Comparison of ENCODE assay signal across 8 mouse cellular contexts in the genomic region with DNA sequence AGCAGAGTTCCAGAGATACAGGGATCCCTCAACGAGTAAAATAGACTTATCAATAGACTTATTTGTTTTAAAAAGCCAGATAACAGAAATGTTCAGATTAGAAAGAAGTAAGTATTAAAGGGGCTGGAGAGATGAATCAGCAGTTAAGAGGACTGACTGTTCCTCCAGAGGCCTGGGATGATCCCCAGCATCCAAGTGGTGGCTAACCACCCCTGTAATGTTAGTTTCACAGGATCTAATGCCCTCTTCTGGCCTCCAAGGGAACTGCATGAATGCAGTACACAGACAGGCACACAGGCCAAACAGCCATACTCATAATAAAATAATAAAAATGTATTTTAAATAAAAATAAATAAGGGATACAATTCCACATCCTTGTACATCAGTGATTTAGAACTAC. TPM values are rescaled to one million over a fixed set of nuclear protein-coding genes. Genes with fewer than 3 reads are reported as not detected.
DNase-seq lines count a peak whose midpoint lies in the region; ATAC-seq lines count a peak whose summit lies in the region.

No protein-coding gene starts in this region.

- ATAC-seq in megakaryocyte progenitor cell, adult 5-6 weeks (replicated peaks; ENCODE audit: poor library complexity): peak; percentile 86

- intact Hi-C loops in left cerebral cortex, postnatal 4 days (cut with DNase I): no loop called here

- peak; percentile 17 for DNase-seq in adrenal gland, adult 2 months
- no peak for DNase-seq in adrenal gland, postnatal 4 days (ENCODE audit: low spot score in 2 of 2)
- DNase-seq in left cerebral cortex, postnatal 4 days: peak; percentile 38
- no peak for DNase-seq in left cerebral cortex, adult 11 months (ENCODE audit: low spot score)
- DNase-seq in embryo, embryonic 10.5 days (ENCODE audit: low spot score): peak; percentile 60
- DNase-seq in gastrocnemius, adult 8-10 months (ENCODE audit: low spot score in 2 of 2): no peak
- DNase-seq in kidney, adult 18-20 months: no peak

RNA-seq across cellular contexts. Expression of gene Lysmd2, which starts 7.4 kb away (rescaled TPM):
- 10 to 100 TPM in 1 of 2 experiments, 1 to 10 TPM in 1; 10.0 to 18.3 TPM for total RNA-seq in adrenal gland, adult 2 months (2021)
- 30.3 and 50.1 TPM in 2 replicates for polyA plus RNA-seq in adrenal gland, adult 2 months (2012; rRNA removed)
- total RNA-seq in adrenal gland, postnatal 4 days (2021): 10 to 100 TPM; 24.6 to 26.4 TPM
- 10 to 100 TPM; 24.4 to 26.5 TPM for total RNA-seq in left cerebral cortex, postnatal 4 days (2021)
- total RNA-seq in megakaryocyte progenitor cell, adult 5-6 weeks (2015): 3.1 and 4.6 TPM in 2 replicates
- 1.6 and 1.9 TPM in 2 replicates for total RNA-seq in megakaryocyte progenitor cell, adult 5-6 weeks (2017)
- 1 to 10 TPM; 3.9 to 6.2 (median 4.5) TPM for total RNA-seq in gastrocnemius, adult 8-10 months (2022)

RNA-seq across cellular contexts. Expression of gene Tmod2, which starts 21.8 kb away (rescaled TPM):
- 10 to 100 TPM in 1 of 2 experiments, 1 to 10 TPM in 1; 9.4 to 14.4 TPM for total RNA-seq in adrenal gland, adult 2 months (2021)
- 0.51 and 0.81 TPM in 2 replicates for polyA plus RNA-seq in adrenal gland, adult 2 months (2012; rRNA removed)
- total RNA-seq in adrenal gland, postnatal 4 days (2021): 10 to 100 TPM; 31.8 to 34.9 TPM
- 100 to 1,000 TPM; 453 to 459 TPM for total RNA-seq in left cerebral cortex, postnatal 4 days (2021)
- total RNA-seq in megakaryocyte progenitor cell, adult 5-6 weeks (2015): 0.02 TPM in 1 of 2 replicates, not detected in the other
- total RNA-seq in megakaryocyte progenitor cell, adult 5-6 weeks (2017): 0.10 TPM in 1 of 2 replicates, not detected in the other
- total RNA-seq in gastrocnemius, adult 8-10 months (2022): 1 to 10 TPM; 2.2 to 4.7 (median 3.6) TPM

RNA-seq across cellular contexts. Expression of gene Scg3, which starts 51.0 kb away (rescaled TPM):
- total RNA-seq in adrenal gland, adult 2 months (2021): 10 to 100 TPM; 22.7 to 31.2 TPM
- polyA plus RNA-seq in adrenal gland, adult 2 months (2012; rRNA removed): 77.0 and 113 TPM in 2 replicates
- total RNA-seq in adrenal gland, postnatal 4 days (2021): 10 to 100 TPM; 44.2 to 45.6 TPM
- 100 to 1,000 TPM; 183 to 193 TPM for total RNA-seq in left cerebral cortex, postnatal 4 days (2021)
- total RNA-seq in megakaryocyte progenitor cell, adult 5-6 weeks (2015): not detected in 2 replicates
- total RNA-seq in megakaryocyte progenitor cell, adult 5-6 weeks (2017): not detected in 2 replicates
- under 1 TPM; 0.19 to 0.80 (median 0.53) TPM for total RNA-seq in gastrocnemius, adult 8-10 months (2022)

Comparison
In these comparisons a context has a peak if more than half of its experiments do, and no peak if none do; other contexts are left out.
1. DNase-seq: peak in adrenal gland, adult 2 months (single experiment), left cerebral cortex, postnatal 4 days (single experiment) and embryo, embryonic 10.5 days (single experiment); none in adrenal gland, postnatal 4 days (0 of 2), left cerebral cortex, adult 11 months (single experiment), gastrocnemius, adult 8-10 months (0 of 2) and kidney, adult 18-20 months (single experiment).
2. RNA of gene Tmod2, which starts 21.8 kb away (total RNA-seq): 453 to 459 TPM in left cerebral cortex, postnatal 4 days; 31.8 to 34.9 TPM in adrenal gland, postnatal 4 days, 9.4 to 14.4 TPM in adrenal gland, adult 2 months, 2.2 to 4.7 TPM in gastrocnemius, adult 8-10 months and 0.02 to 0.10 TPM in megakaryocyte progenitor cell, adult 5-6 weeks; every median in the first group is over 10 times any median in the second.
3. RNA of gene Scg3, which starts 51.0 kb away (total RNA-seq): 183 to 193 TPM in left cerebral cortex, postnatal 4 days, 44.2 to 45.6 TPM in adrenal gland, postnatal 4 days and 22.7 to 31.2 TPM in adrenal gland, adult 2 months; 0.19 to 0.80 TPM in gastrocnemius, adult 8-10 months and not detected in megakaryocyte progenitor cell, adult 5-6 weeks; every median in the first group is over 10 times any median in the second.